Mouse (Mus musculus): Measurements from ENCODE around the gene Vmn2r104. TPM values are rescaled to one million over a fixed set of nuclear protein-coding genes. Genes with fewer than 3 reads are reported as not detected.

Gene Vmn2r104
- total RNA-seq (2021) = not detected
- long read RNA-seq, experiment 1 = 0 reads
- long read RNA-seq, experiment 2 = 0 reads

DNA sequence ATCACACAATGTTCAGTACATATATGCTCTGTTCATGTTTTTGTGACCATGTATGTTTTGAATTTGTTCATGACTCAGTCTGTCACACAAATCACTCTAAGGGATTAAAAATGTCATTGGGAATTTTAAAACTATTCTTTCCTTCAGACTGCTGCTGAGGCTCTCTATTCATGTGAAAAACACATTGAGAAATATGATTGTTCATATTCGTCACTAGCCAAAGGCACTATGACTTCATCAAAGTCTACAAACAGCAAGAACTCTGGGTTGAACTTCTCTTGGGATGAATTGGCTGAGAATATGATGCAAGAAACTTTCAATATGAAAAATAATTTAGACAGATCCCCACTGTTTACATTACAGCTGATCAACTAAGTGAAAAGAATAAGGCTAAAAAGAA, at the start of gene Vmn2r104:
Vmn2r104 (minus strand) TSS at position 101 of the 400 bp plus-strand sequence.
- no peak for DNase-seq (ENCODE audit: low spot score in 2 of 2)

- no peak for DNase-seq (ENCODE audit: low spot score in 2 of 2)
Measured at GRCm38 (mm10) chr17:20074090-20074489, 26.0 kb upstream of the Vmn2r104 start.

GRCm38 (mm10) chr17:20071656-20072396, 23.7 kb upstream of the Vmn2r104 start:
- DNase-seq (ENCODE audit: low spot score in 2 of 2) = no peak

Other genes starting within 250 kb of the Vmn2r104 start
- gene Fpr-rs7, start 65.9 kb upstream of the Vmn2r104 start, total RNA-seq (2021) = not detected
- not detected for gene Fpr-rs6, start 134.8 kb upstream of the Vmn2r104 start, total RNA-seq (2021)
- not detected for gene Vmn2r105, start 186.7 kb upstream of the Vmn2r104 start, total RNA-seq (2021)
- gene Vmn2r106, start 237.2 kb upstream of the Vmn2r104 start, total RNA-seq (2021) = not detected